ENCODE assay signal across 8 mouse cellular contexts in genomic region chr7:47132931-47133260, GRCm38 (mm10). TPM values are rescaled to one million over a fixed set of nuclear protein-coding genes. Genes with fewer than 3 reads are reported as not detected.
A peak's percentile ranks its signal among the peaks of the same experiment; 100 is the strongest.
DNase-seq lines count a peak whose midpoint lies in the region; ATAC-seq and TF ChIP-seq lines count a peak whose summit lies in the region.

No protein-coding gene starts in this region.

- peak overlapping the region; percentile 56 for H3K4me3 ChIP-seq in kidney, postnatal 0 days (replicated peaks; ENCODE audit: low read depth, low read length)
- peak overlapping the region; percentile 64 for H3K4me3 ChIP-seq in embryonic facial prominence, embryonic 13.5 days
- peak overlapping the region; percentile 73 for H3K4me3 ChIP-seq in hindbrain, postnatal 0 days (ENCODE audit: low read length)
- peak overlapping the region; percentile 67 for H3K4me3 ChIP-seq in midbrain, postnatal 0 days (ENCODE audit: low read depth, low read length)

- peaks cover 32% of the 10 kb centered on the region for H3K27me3 ChIP-seq in kidney, postnatal 0 days (ENCODE audit: insufficient read depth, low read length)
- peaks cover 73% of the 10 kb centered on the region for H3K27me3 ChIP-seq in embryonic facial prominence, embryonic 13.5 days
- H3K27me3 ChIP-seq in hindbrain, postnatal 0 days (ENCODE audit: insufficient read depth, low read length): no peaks in the 10 kb centered on the region
- no peaks in the 10 kb centered on the region for H3K27me3 ChIP-seq in midbrain, postnatal 0 days (ENCODE audit: insufficient read depth, low read length)

- WGBS in kidney, postnatal 0 days: 2% methylated on average over 10 of the region's 10 CpGs
- WGBS in embryonic facial prominence, embryonic 13.5 days: 0% methylated on average over 10 of the region's 10 CpGs
- WGBS in hindbrain, postnatal 0 days: 0% methylated on average over 10 of the region's 10 CpGs
- under 1% methylated on average over 10 of the region's 10 CpGs for WGBS in midbrain, postnatal 0 days

- H3K36me3 ChIP-seq in kidney, postnatal 0 days (ENCODE audit: insufficient read depth, low read length): no peaks in the 10 kb centered on the region
- H3K36me3 ChIP-seq in embryonic facial prominence, embryonic 13.5 days: no peaks in the 10 kb centered on the region
- no peaks in the 10 kb centered on the region for H3K36me3 ChIP-seq in hindbrain, postnatal 0 days (ENCODE audit: insufficient read depth, low read length)
- H3K36me3 ChIP-seq in midbrain, postnatal 0 days (ENCODE audit: insufficient read depth, low read length): no peaks in the 10 kb centered on the region

- TF ChIP-seq CTCF in kidney, postnatal 0 days (IDR thresholded peaks at IDR 0.05; ENCODE audit: low read depth): no peak
- TF ChIP-seq CTCF in hindbrain, postnatal 0 days (IDR thresholded peaks at IDR 0.05; ENCODE audit: low read depth): no peak
- TF ChIP-seq CTCF in midbrain, postnatal 0 days (IDR thresholded peaks at IDR 0.05): no peak

- H3K9ac ChIP-seq in kidney, postnatal 0 days (ENCODE audit: low read depth, low read length): no peak overlapping the region
- H3K9ac ChIP-seq in embryonic facial prominence, embryonic 13.5 days: peak overlapping the region; percentile 71
- peak overlapping the region; percentile 87 for H3K9ac ChIP-seq in hindbrain, postnatal 0 days (replicated peaks; ENCODE audit: low read length)
- peak overlapping the region; percentile 75 for H3K9ac ChIP-seq in midbrain, postnatal 0 days (replicated peaks; ENCODE audit: low read length, poor library complexity, severe bottlenecking)

- H3K27ac ChIP-seq in kidney, postnatal 0 days: no peak overlapping the region
- H3K27ac ChIP-seq in embryonic facial prominence, embryonic 13.5 days: no peak overlapping the region
- H3K27ac ChIP-seq in hindbrain, postnatal 0 days: peak overlapping the region; percentile 85
- H3K27ac ChIP-seq in midbrain, postnatal 0 days (ENCODE audit: low read depth, low read length): peak overlapping the region; percentile 90

- H3K9me3 ChIP-seq in kidney, postnatal 0 days (replicated peaks; ENCODE audit: low read length): no peaks in the 10 kb centered on the region
- no peaks in the 10 kb centered on the region for H3K9me3 ChIP-seq in embryonic facial prominence, embryonic 13.5 days
- H3K9me3 ChIP-seq in hindbrain, postnatal 0 days (ENCODE audit: low read length): no peaks in the 10 kb centered on the region
- H3K9me3 ChIP-seq in midbrain, postnatal 0 days (ENCODE audit: low read length): no peaks in the 10 kb centered on the region

- H3K4me1 ChIP-seq in kidney, postnatal 0 days (replicated peaks; ENCODE audit: insufficient read depth, low read length): peaks cover 9% of the 10 kb centered on the region; the same call in 1 of the 2 replicates
- H3K4me1 ChIP-seq in embryonic facial prominence, embryonic 13.5 days: peaks cover 13% of the 10 kb centered on the region
- H3K4me1 ChIP-seq in hindbrain, postnatal 0 days (ENCODE audit: insufficient read depth, low read length): no peaks in the 10 kb centered on the region
- no peaks in the 10 kb centered on the region; the same call in 1 of the 2 replicates for H3K4me1 ChIP-seq in midbrain, postnatal 0 days (ENCODE audit: insufficient read depth, low read length)

- ATAC-seq in kidney, postnatal 0 days (replicated peaks; ENCODE audit: low FRiP score, low read depth): no peak; the same call in 1 of the 2 replicates
- no peak for ATAC-seq in embryonic facial prominence, embryonic 13.5 days (ENCODE audit: insufficient number of reproducible peaks, insufficient read depth, low FRiP score, low TSS enrichment, low read depth)
- no peak for ATAC-seq in hindbrain, postnatal 0 days
- ATAC-seq in midbrain, postnatal 0 days (ENCODE audit: low FRiP score): no peak
- no peak for ATAC-seq in inflammation-experienced regulatory T-cells, adult 6 months

- H3K4me2 ChIP-seq in kidney, postnatal 0 days (ENCODE audit: low read length): peak overlapping the region; percentile 91
- H3K4me2 ChIP-seq in embryonic facial prominence, embryonic 13.5 days: peak overlapping the region; percentile 100
- H3K4me2 ChIP-seq in hindbrain, postnatal 0 days (ENCODE audit: low read depth, low read length): peak overlapping the region; percentile 73
- H3K4me2 ChIP-seq in midbrain, postnatal 0 days (ENCODE audit: low read depth, low read length, poor library complexity, severe bottlenecking): peak overlapping the region; percentile 77

- DNase-seq in kidney, postnatal 0 days (ENCODE audit: low spot score): no peak
- no peak for DNase-seq in kidney, adult 18-20 months
- no peak for DNase-seq in hindbrain, postnatal 0 days (ENCODE audit: low spot score)
- DNase-seq in midbrain, postnatal 0 days (ENCODE audit: low spot score): no peak
- no peak for DNase-seq in gastrocnemius, adult 8-10 months (ENCODE audit: low spot score in 2 of 2)
- no peak for DNase-seq in natural killer cell, adult 2 months (ENCODE audit: low spot score in 2 of 2)

RNA-seq across cellular contexts. Expression of gene Ptpn5, which starts 0.6 kb away (rescaled TPM):
- polyA plus RNA-seq in kidney, postnatal 0 days (2015; fragmentation: Nextera tagmentation; extraction: Ambion mirVana): 0.51 and 0.62 TPM in 2 replicates
- polyA plus RNA-seq in embryonic facial prominence, embryonic 13.5 days (2015; fragmentation: Nextera tagmentation; extraction: Ambion mirVana): 0.61 and 1.5 TPM in 2 replicates
- 98.3 and 107 TPM in 2 replicates for total RNA-seq in hindbrain, postnatal 0 days (2014; rRNA removed)
- polyA plus RNA-seq in hindbrain, postnatal 0 days (2015; fragmentation: Nextera tagmentation; extraction: Ambion mirVana): 129 and 138 TPM in 2 replicates
- 114 and 124 TPM in 2 replicates for total RNA-seq in midbrain, postnatal 0 days (2014; rRNA removed)
- 187 and 195 TPM in 2 replicates for polyA plus RNA-seq in midbrain, postnatal 0 days (2015; fragmentation: Nextera tagmentation; extraction: Ambion mirVana)
- polyA plus RNA-seq in inflammation-experienced regulatory T-cells, adult 6 months (2017; shearing (Covaris generic)): 10 to 100 TPM in 2 of 3 experiments, 1 to 10 TPM in 1; 8.8 to 16.0 (median 11.1) TPM
- not detected for total RNA-seq in gastrocnemius, adult 8-10 months (2022)

Comparison
In these comparisons a context has a peak if more than half of its experiments do, and no peak if none do; other contexts are left out.
1. H3K27ac ChIP-seq: peak in hindbrain, postnatal 0 days (single experiment) and midbrain, postnatal 0 days (single experiment); none in kidney, postnatal 0 days (single experiment) and embryonic facial prominence, embryonic 13.5 days (single experiment).
2. Peak in every context shown above with its lines, with median percentiles within 50 percentile points of each other: H3K4me2 ChIP-seq and H3K4me3 ChIP-seq.